Mouse (Mus musculus) left cerebral cortex, adult 2 months (tissue): ENCODE data around the gene C1s1. TPM values are rescaled to one million over a fixed set of nuclear protein-coding genes. Genes with fewer than 3 reads are reported as not detected.
"Not testable (repeated sequence)": the region's sequence is repeated elsewhere in the genome, so short reads cannot be mapped to it uniquely, and the experiment has no call there.

Experiments
- DNase-seq, 2 experiments: peaks; one replicate each; pipeline ENCODE4 v3.0.0; 2021 to 2022; ENCODE audit warnings: low spot score in 2 of 2, mixed read lengths in 1 of 2; ENCODE audit errors: extremely low spot score in 1 of 2
- H3K27ac ChIP-seq: fragments of 200-600 bp; 2 replicates; pipeline ENCODE4 v1.8.1; 2022
- H3K4me3 ChIP-seq: fragments of 200-600 bp; 2 replicates; pipeline ENCODE4 v1.8.1; 2022
- CTCF ChIP-seq: fragments of 200-600 bp; IDR thresholded peaks from 2 replicates; pipeline ENCODE4 v1.8.1; 2022; ENCODE audit warnings: antibody characterized with exemption, mild to moderate bottlenecking, moderate library complexity
- intact Hi-C: fragments of 180-260 bp; cut with DNase I; formaldehyde crosslinking; loops from one replicate; pipeline ENCODE4 v1.15.1; 2025
- total RNA-seq, 2 experiments: library from RNA; stranded (reverse); gene quantifications; 2 replicates each; pipeline ENCODE4 v1.2.3; 2021

The C1s1 gene
- total RNA-seq, 2 experiments from 2014 or later, result 1.2 to 1.5 TPM

GRCm38 (mm10) chr6:124549023-124549550, 6.9 kb upstream of the C1s1 start:
- no peak for TF ChIP-seq CTCF
- DNase-seq, result no peak
- H3K4me3 ChIP-seq, result no peak overlapping the region
- intact Hi-C loops, result no loop called here
- H3K27ac ChIP-seq, result no peak overlapping the region

GRCm38 (mm10) chr6:124547979-124548378, 5.8 kb upstream of the C1s1 start:
- H3K27ac ChIP-seq, DNase-seq, H3K4me3 ChIP-seq, intact Hi-C loops: not testable (repeated sequence)

GRCm38 (mm10) chr6:124545425-124545824, 3.3 kb upstream of the C1s1 start:
- intact Hi-C loops, result no loop called here
- H3K4me3 ChIP-seq, result no peak overlapping the region
- DNase-seq, result no peak
- H3K27ac ChIP-seq, result no peak overlapping the region
- TF ChIP-seq CTCF, result peak; percentile 21

- TF ChIP-seq CTCF, result peak; percentile 34
- H3K27ac ChIP-seq, result no peak overlapping the region
- no peak for DNase-seq
- intact Hi-C loops, result no loop called here
- no peak overlapping the region for H3K4me3 ChIP-seq
Observed at GRCm38 (mm10) chr6:124544466-124544865, 2.3 kb upstream of the C1s1 start.

GRCm38 (mm10) chr6:124541176-124541575, 983 bp downstream of the C1s1 start:
- intact Hi-C loops, H3K27ac ChIP-seq, DNase-seq, H3K4me3 ChIP-seq: not testable (repeated sequence)

- intact Hi-C loops, DNase-seq: not testable (repeated sequence)
Observed at GRCm38 (mm10) chr6:124536125-124536829, 5.9 kb downstream of the C1s1 start.

GRCm38 (mm10) chr6:124531077-124531476, 11.1 kb downstream of the C1s1 start:
- intact Hi-C loops, result no loop called here
- Histone ChIP-seq H3K27ac (no peak overlapping the region), H3K4me3 (no peak overlapping the region)
- no peak for TF ChIP-seq CTCF
- no peak for DNase-seq

More at GRCm38 (mm10) chr6:124536125-124536829, 5.9 kb downstream of the C1s1 start:
- H3K27ac ChIP-seq, H3K4me3 ChIP-seq: not testable (repeated sequence)

GRCm38 (mm10) chr6:124527881-124528280, 14.3 kb downstream of the C1s1 start:
- Histone ChIP-seq H3K27ac (no peak overlapping the region), H3K4me3 (no peak overlapping the region)
- no peak for DNase-seq
- TF ChIP-seq CTCF, result no peak
- intact Hi-C loops, result no loop called here

GRCm38 (mm10) chr6:124522082-124522481, 20.1 kb downstream of the C1s1 start:
- DNase-seq, result peak; percentile 25 to 73
- intact Hi-C loops, H3K27ac ChIP-seq: not testable (repeated sequence)

GRCm38 (mm10) chr6:124517733-124518132, 24.4 kb downstream of the C1s1 start:
- H3K27ac ChIP-seq, H3K4me3 ChIP-seq, DNase-seq, intact Hi-C loops: not testable (repeated sequence)

More at GRCm38 (mm10) chr6:124522082-124522481, 20.1 kb downstream of the C1s1 start:
- H3K4me3 ChIP-seq, result not testable (repeated sequence)

GRCm38 (mm10) chr6:124512355-124512836, 29.8 kb downstream of the C1s1 start, which contains the start of gene C1ra:
TSS of gene C1ra (plus strand) at chr6:124512405.
- TF ChIP-seq CTCF, result peak; percentile 83
- peak within 1 kb of the TSS; percentile 35 for H3K4me3 ChIP-seq
- peak; percentile 33 to 61 for DNase-seq
- H3K27ac ChIP-seq, result no peak within 1 kb of the TSS
- intact Hi-C loops, result loop anchor here (2.0 kb wide), 1 partner anchor 30 kb away; the partner anchor contains the start of gene C1s1

GRCm38 (mm10) chr6:124511936-124512335, 30.2 kb downstream of the C1s1 start:
- DNase-seq, result no peak
- Histone ChIP-seq H3K4me3 (no peak overlapping the region), H3K27ac (no peak overlapping the region)
- TF ChIP-seq CTCF, result no peak
- intact Hi-C loops, result loop anchor here (2.0 kb wide), 1 partner anchor 31 kb away; the partner anchor contains the start of gene C1s1

GRCm38 (mm10) chr6:124509192-124509591, 33.0 kb downstream of the C1s1 start:
- intact Hi-C loops, DNase-seq, H3K27ac ChIP-seq, H3K4me3 ChIP-seq: not testable (repeated sequence)
